ENCODE assay signal across 13 mouse cellular contexts in the genomic region with DNA sequence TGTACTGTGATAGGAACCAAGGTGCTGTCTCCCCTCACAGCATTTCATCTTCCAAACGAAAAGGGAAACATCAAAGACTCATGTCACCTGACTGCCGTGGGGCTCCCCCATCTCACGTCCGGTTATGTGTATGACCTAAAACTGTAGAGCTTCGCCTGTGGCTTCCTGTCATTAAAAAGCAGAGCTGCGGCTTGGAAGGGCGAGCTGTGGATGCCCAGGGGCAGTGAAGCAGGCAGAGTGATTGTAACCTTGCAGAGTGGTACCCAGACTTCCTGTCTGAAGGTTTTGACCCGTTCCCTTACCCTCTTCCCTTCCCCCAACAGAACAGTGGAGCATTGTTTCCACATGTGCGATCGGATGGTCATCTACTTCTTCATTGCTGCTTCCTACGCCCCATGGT. TPM values are rescaled to one million over a fixed set of nuclear protein-coding genes. Genes with fewer than 3 reads are reported as not detected.
A peak's percentile ranks its signal among the peaks of the same experiment; 100 is the strongest.
DNase-seq lines count a peak whose midpoint lies in the region; ATAC-seq and TF ChIP-seq lines count a peak whose summit lies in the region.
"Had no signal": no experiment of that assay in that cellular context is flagged by ENCODE, and none has a peak within 500 bp of the region (broad histone marks: within the 10 kb centered on the region; RNA-seq: fewer than 3 reads in every experiment).

No protein-coding gene starts in this region.

- H3K36me3 ChIP-seq in limb, embryonic 12.5 days = peaks cover 67% of the 10 kb centered on the region
- peaks cover 88% of the 10 kb centered on the region for H3K36me3 ChIP-seq in limb, embryonic 10.5 days
- peaks cover 91% of the 10 kb centered on the region for H3K36me3 ChIP-seq in embryonic facial prominence, embryonic 10.5 days (replicated peaks)
- H3K36me3 ChIP-seq in hindbrain, postnatal 0 days (ENCODE audit: insufficient read depth, low read length) = peaks cover 41% of the 10 kb centered on the region; the same call in 1 of the 2 replicates

- TF ChIP-seq CTCF in hindbrain, postnatal 0 days (IDR thresholded peaks at IDR 0.05; ENCODE audit: low read depth) = no peak

- no peak overlapping the region for H3K4me2 ChIP-seq in limb, embryonic 12.5 days
- no peak overlapping the region for H3K4me2 ChIP-seq in hindbrain, postnatal 0 days (ENCODE audit: low read depth, low read length)
- H3K4me2 ChIP-seq: hindbrain, embryonic 15.5 days; liver, embryonic 12.5 days; midbrain, embryonic 11.5 days; neural tube, embryonic 12.5 days had no signal

- no peaks in the 10 kb centered on the region for H3K27me3 ChIP-seq in limb, embryonic 12.5 days
- H3K27me3 ChIP-seq in limb, embryonic 10.5 days (ENCODE audit: low read depth, poor library complexity, severe bottlenecking) = no peaks in the 10 kb centered on the region
- H3K27me3 ChIP-seq in embryonic facial prominence, embryonic 10.5 days (replicated peaks; ENCODE audit: low read depth, poor library complexity, severe bottlenecking) = no peaks in the 10 kb centered on the region
- H3K27me3 ChIP-seq in hindbrain, postnatal 0 days (ENCODE audit: insufficient read depth, low read length) = no peaks in the 10 kb centered on the region
- H3K27me3 ChIP-seq: hindbrain, embryonic 15.5 days; liver, embryonic 12.5 days; neural tube, embryonic 12.5 days had no signal

- 67% methylated on average over 11 of the region's 11 CpGs for WGBS in limb, embryonic 12.5 days
- WGBS in limb, embryonic 10.5 days = 82% methylated on average over 11 of the region's 11 CpGs
- 39% methylated on average over 11 of the region's 11 CpGs for WGBS in embryonic facial prominence, embryonic 10.5 days
- WGBS in hindbrain, postnatal 0 days = 84% methylated on average over 11 of the region's 11 CpGs

- no peak overlapping the region for H3K9ac ChIP-seq in limb, embryonic 12.5 days (replicated peaks)
- H3K9ac ChIP-seq in hindbrain, postnatal 0 days (replicated peaks; ENCODE audit: low read length) = no peak overlapping the region
- H3K9ac ChIP-seq: hindbrain, embryonic 15.5 days; liver, embryonic 12.5 days; neural tube, embryonic 12.5 days had no signal

- no peaks in the 10 kb centered on the region for H3K9me3 ChIP-seq in limb, embryonic 12.5 days
- no peaks in the 10 kb centered on the region for H3K9me3 ChIP-seq in limb, embryonic 10.5 days (replicated peaks)
- H3K9me3 ChIP-seq in embryonic facial prominence, embryonic 10.5 days = no peaks in the 10 kb centered on the region
- no peaks in the 10 kb centered on the region for H3K9me3 ChIP-seq in hindbrain, postnatal 0 days (ENCODE audit: low read length)
- H3K9me3 ChIP-seq: hindbrain, embryonic 15.5 days; liver, embryonic 12.5 days; neural tube, embryonic 12.5 days had no signal

- DNase-seq in limb, embryonic 10.5 days (ENCODE audit: low spot score) = no peak
- peak; percentile 82 for DNase-seq in CD4-positive helper T cell, adult 2 months (ENCODE audit: low read depth, low spot score)
- DNase-seq in embryonic facial prominence, embryonic 10.5 days (ENCODE audit: low spot score) = peak; percentile 19
- peak; percentile 68 to 73 for DNase-seq in spleen, postnatal 36 days (ENCODE audit: low spot score in 2 of 2)
- DNase-seq in hindbrain, postnatal 0 days (ENCODE audit: low spot score) = no peak
- no peak for DNase-seq in lung, postnatal 4 days
- DNase-seq: cerebellum, postnatal 10 days had no signal

- no peak overlapping the region for H3K4me3 ChIP-seq in limb, embryonic 12.5 days (replicated peaks)
- no peak overlapping the region for H3K4me3 ChIP-seq in limb, embryonic 10.5 days
- no peak overlapping the region for H3K4me3 ChIP-seq in embryonic facial prominence, embryonic 10.5 days
- no peak overlapping the region for H3K4me3 ChIP-seq in hindbrain, postnatal 0 days (ENCODE audit: low read length)
- H3K4me3 ChIP-seq: hindbrain, embryonic 15.5 days; layer of hippocampus, adult 2 months; liver, embryonic 12.5 days; neural tube, embryonic 12.5 days had no signal

- 0 out of 2 replicates have a peak, but pooled peaks have one; percentile 20 for ATAC-seq in limb, embryonic 12.5 days (ENCODE audit: insufficient number of reproducible peaks, insufficient read depth, low FRiP score, low TSS enrichment, low read depth)
- no peak for ATAC-seq in hindbrain, postnatal 0 days
- ATAC-seq: liver, embryonic 12.5 days had no signal

- H3K4me1 ChIP-seq in limb, embryonic 12.5 days (replicated peaks) = peaks cover 6% of the 10 kb centered on the region
- peaks cover 6% of the 10 kb centered on the region; the same call in 1 of the 2 replicates for H3K4me1 ChIP-seq in limb, embryonic 10.5 days
- peaks cover 27% of the 10 kb centered on the region for H3K4me1 ChIP-seq in embryonic facial prominence, embryonic 10.5 days
- H3K4me1 ChIP-seq in hindbrain, postnatal 0 days (ENCODE audit: insufficient read depth, low read length) = no peaks in the 10 kb centered on the region

- H3K27ac ChIP-seq in limb, embryonic 12.5 days = no peak overlapping the region
- no peak overlapping the region for H3K27ac ChIP-seq in limb, embryonic 10.5 days
- no peak overlapping the region; the same call in 1 of the 2 replicates for H3K27ac ChIP-seq in embryonic facial prominence, embryonic 10.5 days (replicated peaks)
- no peak overlapping the region for H3K27ac ChIP-seq in hindbrain, postnatal 0 days
- H3K27ac ChIP-seq: hindbrain, embryonic 15.5 days; layer of hippocampus, adult 2 months; liver, embryonic 12.5 days; neural tube, embryonic 12.5 days had no signal

RNA-seq across cellular contexts. Expression of gene Mmd, which starts 14.9 kb away (rescaled TPM):
- 34.4 and 37.8 TPM in 2 replicates for polyA plus RNA-seq in limb, embryonic 12.5 days (2016; fragmentation: Nextera tagmentation; extraction: Ambion mirVana)
- 38.0 and 38.7 TPM in 2 replicates for polyA plus RNA-seq in limb, embryonic 10.5 days (2016; fragmentation: Nextera tagmentation; extraction: Ambion mirVana)
- 44.6 and 45.1 TPM in 2 replicates for polyA plus RNA-seq in embryonic facial prominence, embryonic 10.5 days (2016; fragmentation: Nextera tagmentation; extraction: Ambion mirVana)
- total RNA-seq in hindbrain, postnatal 0 days (2014; rRNA removed) = 200 and 229 TPM in 2 replicates
- polyA plus RNA-seq in hindbrain, postnatal 0 days (2015; fragmentation: Nextera tagmentation; extraction: Ambion mirVana) = 97.2 and 101 TPM in 2 replicates

Comparison
In these comparisons a context has a peak if more than half of its experiments do, and no peak if none do; other contexts are left out.
1. DNase-seq: peak in CD4-positive helper T cell, adult 2 months (single experiment), embryonic facial prominence, embryonic 10.5 days (single experiment) and spleen, postnatal 36 days (2 of 2); none in limb, embryonic 10.5 days (single experiment), hindbrain, postnatal 0 days (single experiment) and lung, postnatal 4 days (0 of 2).